Mouse (Mus musculus): ENCODE measurements around the gene Rsph3b. TPM values are rescaled to one million over a fixed set of nuclear protein-coding genes. Genes with fewer than 3 reads are reported as not detected.
A peak's percentile ranks its signal among the peaks of the same experiment; 100 is the strongest.

The Rsph3b gene
- total RNA-seq, 1 experiment: 5.4 TPM

DNA sequence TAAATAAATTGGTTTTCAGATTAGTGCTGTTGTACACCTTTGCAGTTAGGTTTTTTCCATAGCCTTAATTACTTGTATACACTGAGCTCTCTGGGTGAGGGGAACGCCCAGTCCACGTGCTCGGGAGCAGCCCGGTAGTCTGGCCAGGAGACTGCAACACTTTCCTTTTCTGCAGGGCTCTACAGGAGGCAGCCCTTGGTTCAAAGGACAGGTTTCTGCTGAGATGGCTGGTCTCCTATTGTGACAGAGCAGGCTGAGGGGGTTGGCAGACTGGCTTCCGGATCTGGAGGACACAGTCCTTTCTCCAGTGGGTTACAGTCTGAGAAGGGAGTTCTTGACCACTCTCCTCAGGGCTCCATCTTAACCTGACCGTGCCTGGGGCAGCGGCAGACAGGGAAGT lies 80.7 kb downstream of the Rsph3b start:
- Histone ChIP-seq H3K4me1 (ENCODE audit: control insufficient read depth in 2 of 2, insufficient read depth in 2 of 2, low read length in 2 of 2, poor library complexity in 1 of 2) (peaks cover 2 to 10% of the 10 kb centered on the region in 2 experiments; a peak in 1 of 4 replicates), H3K9ac (ENCODE audit: insufficient read depth, low read depth, low read length, poor library complexity, severe bottlenecking) (no peak overlapping the region), H3K4me3 (ENCODE audit: insufficient read depth in 1 of 2, low read depth in 1 of 2, low read length in 2 of 2, poor library complexity in 1 of 2, severe bottlenecking in 1 of 2) (no peak overlapping the region), H3K9me3 (ENCODE audit: control insufficient read depth, insufficient read depth, low read depth, low read length) (no peaks in the 10 kb centered on the region), H3K36me3 (ENCODE audit: control insufficient read depth, insufficient read depth, low read length, poor library complexity, severe bottlenecking) (no peaks in the 10 kb centered on the region), H3K27ac (ENCODE audit: insufficient read depth, low read depth, low read length, poor library complexity, severe bottlenecking) (peak overlapping the region; percentile 38; the same call in 1 of the 2 replicates)
- in situ Hi-C loops (cut with MboI; ENCODE audit: low sequenced_read_pairs in 2 of 2, unreplicated experiment in 2 of 2): no loop called here
- TF ChIP-seq ZC3H11A (IDR thresholded peaks at IDR 0.05; ENCODE audit: borderline replicate concordance, low read depth, low read length) (no peak), CHD2 (IDR thresholded peaks at IDR 0.05; ENCODE audit: low read depth, low read length) (no peak), MAFK (IDR thresholded peaks at IDR 0.05; ENCODE audit: insufficient read depth, low read depth, low read length) (no peak), ZNF384 (IDR thresholded peaks at IDR 0.05; ENCODE audit: low read depth, low read length) (no peak), HCFC1 (IDR thresholded peaks at IDR 0.05; ENCODE audit: borderline replicate concordance, insufficient read depth, low read length) (no peak)
- no peak for DNase-seq (ENCODE audit: low read depth, low spot score)

DNA sequence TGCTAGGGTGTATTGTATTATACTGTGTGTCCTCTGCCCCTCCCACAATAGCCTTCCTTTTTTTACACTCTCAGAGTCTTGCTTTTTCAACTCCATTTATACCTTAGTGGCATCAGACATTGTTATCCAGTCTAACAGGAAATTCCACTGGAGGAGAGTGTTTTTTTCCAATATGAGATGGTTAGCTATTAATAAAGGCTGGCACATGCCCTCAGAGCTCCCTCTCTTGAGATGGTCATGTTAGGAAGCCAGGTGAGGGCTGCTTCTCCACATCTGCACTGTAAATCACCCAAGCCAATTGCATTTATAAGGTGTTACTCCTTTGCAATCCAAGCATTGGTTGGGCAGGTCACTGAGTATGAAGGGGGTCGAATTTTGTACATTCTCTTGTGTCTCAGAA lies 81.9 kb downstream of the Rsph3b start:
- peaks cover 4 to 18% of the 10 kb centered on the region in 2 experiments; a peak in 2 of 4 replicates for H3K4me1 ChIP-seq (ENCODE audit: control insufficient read depth in 2 of 2, insufficient read depth in 2 of 2, low read length in 2 of 2, poor library complexity in 1 of 2)
- no peaks in the 10 kb centered on the region for H3K9me3 ChIP-seq (ENCODE audit: control insufficient read depth, insufficient read depth, low read depth, low read length)
- no peak overlapping the region for H3K9ac ChIP-seq (ENCODE audit: insufficient read depth, low read depth, low read length, poor library complexity, severe bottlenecking)
- H3K36me3 ChIP-seq (ENCODE audit: control insufficient read depth, insufficient read depth, low read length, poor library complexity, severe bottlenecking): no peaks in the 10 kb centered on the region
- no peak for DNase-seq (ENCODE audit: low read depth, low spot score)
- in situ Hi-C loops (cut with MboI; ENCODE audit: low sequenced_read_pairs in 2 of 2, unreplicated experiment in 2 of 2): no loop called here
- no peak overlapping the region for H3K4me3 ChIP-seq (ENCODE audit: insufficient read depth in 1 of 2, low read depth in 1 of 2, low read length in 2 of 2, poor library complexity in 1 of 2, severe bottlenecking in 1 of 2)
- no peak overlapping the region for H3K27ac ChIP-seq (ENCODE audit: insufficient read depth, low read depth, low read length, poor library complexity, severe bottlenecking)
- TF ChIP-seq MAFK (IDR thresholded peaks at IDR 0.05; ENCODE audit: insufficient read depth, low read depth, low read length) (no peak), ZC3H11A (IDR thresholded peaks at IDR 0.05; ENCODE audit: borderline replicate concordance, low read depth, low read length) (no peak), HCFC1 (IDR thresholded peaks at IDR 0.05; ENCODE audit: borderline replicate concordance, insufficient read depth, low read length) (no peak), CHD2 (IDR thresholded peaks at IDR 0.05; ENCODE audit: low read depth, low read length) (no peak), ZNF384 (IDR thresholded peaks at IDR 0.05; ENCODE audit: low read depth, low read length) (no peak)

DNA sequence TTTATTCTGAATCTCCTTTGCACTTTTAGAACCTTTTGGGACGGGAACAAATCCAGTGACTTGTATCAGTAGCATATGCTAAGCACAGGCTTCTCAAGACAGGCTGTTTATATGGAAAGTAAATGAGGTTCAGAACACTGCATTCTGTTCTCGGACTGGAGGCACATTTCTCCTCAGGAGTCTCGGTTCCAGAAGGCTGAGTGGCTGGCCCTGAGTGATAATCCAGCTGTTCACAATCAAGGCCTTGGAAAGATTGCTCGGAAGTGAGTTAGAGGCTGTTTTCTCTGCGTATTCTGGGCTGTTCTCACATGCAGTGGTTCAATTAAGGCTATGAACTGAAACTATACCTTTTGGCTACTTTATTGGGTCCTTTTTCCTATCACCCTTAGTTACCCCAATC lies 82.9 kb downstream of the Rsph3b start:
- in situ Hi-C loops (cut with MboI; ENCODE audit: low sequenced_read_pairs in 2 of 2, unreplicated experiment in 2 of 2): no loop called here
- peaks cover 4 to 22% of the 10 kb centered on the region in 2 experiments; a peak in 3 of 4 replicates for H3K4me1 ChIP-seq (ENCODE audit: control insufficient read depth in 2 of 2, insufficient read depth in 2 of 2, low read length in 2 of 2, poor library complexity in 1 of 2)
- H3K9ac ChIP-seq (ENCODE audit: insufficient read depth, low read depth, low read length, poor library complexity, severe bottlenecking): no peak overlapping the region
- no peaks in the 10 kb centered on the region for H3K9me3 ChIP-seq (ENCODE audit: control insufficient read depth, insufficient read depth, low read depth, low read length)
- no peak overlapping the region for H3K27ac ChIP-seq (ENCODE audit: insufficient read depth, low read depth, low read length, poor library complexity, severe bottlenecking)
- DNase-seq (ENCODE audit: low read depth, low spot score): no peak
- H3K4me3 ChIP-seq (ENCODE audit: insufficient read depth in 1 of 2, low read depth in 1 of 2, low read length in 2 of 2, poor library complexity in 1 of 2, severe bottlenecking in 1 of 2): no peak overlapping the region
- TF ChIP-seq HCFC1 (IDR thresholded peaks at IDR 0.05; ENCODE audit: borderline replicate concordance, insufficient read depth, low read length) (no peak), ZNF384 (IDR thresholded peaks at IDR 0.05; ENCODE audit: low read depth, low read length) (no peak), MAFK (IDR thresholded peaks at IDR 0.05; ENCODE audit: insufficient read depth, low read depth, low read length) (no peak), CHD2 (IDR thresholded peaks at IDR 0.05; ENCODE audit: low read depth, low read length) (no peak), ZC3H11A (IDR thresholded peaks at IDR 0.05; ENCODE audit: borderline replicate concordance, low read depth, low read length) (no peak)
- no peaks in the 10 kb centered on the region for H3K36me3 ChIP-seq (ENCODE audit: control insufficient read depth, insufficient read depth, low read length, poor library complexity, severe bottlenecking)

DNA sequence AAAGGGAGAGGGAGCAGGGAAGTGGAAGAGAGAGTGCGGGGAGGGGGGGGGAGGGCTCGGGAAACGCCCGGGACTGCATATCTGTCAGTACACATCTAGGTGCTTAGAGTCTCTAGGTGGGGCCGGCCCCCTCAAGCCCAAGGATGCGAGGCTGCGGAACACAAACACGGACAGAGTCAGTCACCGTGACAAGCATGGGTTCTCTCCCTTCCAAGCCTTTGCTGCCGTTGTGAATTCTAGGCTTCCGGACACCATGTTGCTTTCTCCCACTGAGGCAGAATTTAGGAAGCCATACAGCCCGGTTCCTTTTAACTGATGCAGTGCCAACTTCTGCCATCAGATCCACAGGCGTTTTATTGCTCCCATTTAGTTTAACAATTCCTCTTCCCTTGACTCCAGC lies 83.6 kb downstream of the Rsph3b start:
- Histone ChIP-seq H3K27ac (ENCODE audit: insufficient read depth, low read depth, low read length, poor library complexity, severe bottlenecking) (no peak overlapping the region), H3K4me3 (ENCODE audit: insufficient read depth in 1 of 2, low read depth in 1 of 2, low read length in 2 of 2, poor library complexity in 1 of 2, severe bottlenecking in 1 of 2) (no peak overlapping the region), H3K4me1 (ENCODE audit: control insufficient read depth in 2 of 2, insufficient read depth in 2 of 2, low read length in 2 of 2, poor library complexity in 1 of 2) (peaks cover 7 to 23% of the 10 kb centered on the region in 2 experiments), H3K36me3 (ENCODE audit: control insufficient read depth, insufficient read depth, low read length, poor library complexity, severe bottlenecking) (no peaks in the 10 kb centered on the region), H3K9me3 (ENCODE audit: control insufficient read depth, insufficient read depth, low read depth, low read length) (no peaks in the 10 kb centered on the region), H3K9ac (ENCODE audit: insufficient read depth, low read depth, low read length, poor library complexity, severe bottlenecking) (no peak overlapping the region)
- in situ Hi-C loops (cut with MboI; ENCODE audit: low sequenced_read_pairs in 2 of 2, unreplicated experiment in 2 of 2): no loop called here
- DNase-seq (ENCODE audit: low read depth, low spot score): no peak
- no peak for TF ChIP-seq MAFK (IDR thresholded peaks at IDR 0.05; ENCODE audit: insufficient read depth, low read depth, low read length)
- no peak for TF ChIP-seq HCFC1 (IDR thresholded peaks at IDR 0.05; ENCODE audit: borderline replicate concordance, insufficient read depth, low read length)
- no peak for TF ChIP-seq CHD2 (IDR thresholded peaks at IDR 0.05; ENCODE audit: low read depth, low read length)
- TF ChIP-seq ZNF384 (IDR thresholded peaks at IDR 0.05; ENCODE audit: low read depth, low read length): no peak
- no peak for TF ChIP-seq ZC3H11A (IDR thresholded peaks at IDR 0.05; ENCODE audit: borderline replicate concordance, low read depth, low read length)

DNA sequence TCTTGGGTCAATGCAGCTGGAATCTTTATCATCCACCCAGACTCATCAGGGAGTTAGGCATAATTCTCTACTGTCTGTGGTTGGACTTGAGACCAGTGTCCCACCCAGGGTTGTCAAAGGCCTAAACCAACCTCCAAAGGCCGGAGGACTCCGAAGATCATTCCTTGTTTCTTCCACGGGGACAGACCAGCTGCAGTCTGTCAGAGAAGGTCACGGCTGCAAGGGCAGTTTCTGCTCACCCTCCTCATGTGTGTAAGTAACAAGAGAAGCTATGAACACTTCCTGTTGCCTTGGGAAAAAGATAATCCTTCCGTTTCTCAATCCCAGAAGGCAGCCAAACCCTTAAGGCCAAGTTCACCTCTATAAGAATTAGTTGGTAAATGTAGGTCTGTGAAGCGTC lies 85.0 kb downstream of the Rsph3b start:
- TF ChIP-seq HCFC1 (IDR thresholded peaks at IDR 0.05; ENCODE audit: borderline replicate concordance, insufficient read depth, low read length): no peak
- no peak for TF ChIP-seq ZC3H11A (IDR thresholded peaks at IDR 0.05; ENCODE audit: borderline replicate concordance, low read depth, low read length)
- TF ChIP-seq MAFK (IDR thresholded peaks at IDR 0.05; ENCODE audit: insufficient read depth, low read depth, low read length): no peak
- H3K9ac ChIP-seq (ENCODE audit: insufficient read depth, low read depth, low read length, poor library complexity, severe bottlenecking): no peak overlapping the region
- H3K4me1 ChIP-seq (ENCODE audit: control insufficient read depth in 2 of 2, insufficient read depth in 2 of 2, low read length in 2 of 2, poor library complexity in 1 of 2): peaks cover 7 to 27% of the 10 kb centered on the region in 2 experiments

More for the DNA sequence above, 85.0 kb downstream of the Rsph3b start:
- no peaks in the 10 kb centered on the region for H3K36me3 ChIP-seq (ENCODE audit: control insufficient read depth, insufficient read depth, low read length, poor library complexity, severe bottlenecking)
- DNase-seq (ENCODE audit: low read depth, low spot score): no peak
- no peak overlapping the region for H3K4me3 ChIP-seq (ENCODE audit: insufficient read depth in 1 of 2, low read depth in 1 of 2, low read length in 2 of 2, poor library complexity in 1 of 2, severe bottlenecking in 1 of 2)
- H3K9me3 ChIP-seq (ENCODE audit: control insufficient read depth, insufficient read depth, low read depth, low read length): no peaks in the 10 kb centered on the region
- H3K27ac ChIP-seq (ENCODE audit: insufficient read depth, low read depth, low read length, poor library complexity, severe bottlenecking): no peak overlapping the region
- in situ Hi-C loops (cut with MboI; ENCODE audit: low sequenced_read_pairs in 2 of 2, unreplicated experiment in 2 of 2): no loop called here
